Mouse (Mus musculus) CD4-positive, CD25-positive, alpha-beta regulatory T cell (primary cell): ENCODE data around the gene Ube4b. TPM values are rescaled to one million over a fixed set of nuclear protein-coding genes. Genes with fewer than 3 reads are reported as not detected.

Experiments used
- polyA plus RNA-seq: library from polyadenylated mRNA; unstranded; fragments of 100-300 nt; shearing (Covaris generic); gene quantifications from one replicate; pipeline ENCODE4 v1.2.1, GENCODE M21; 2017

Gene Ube4b
- 48.2 TPM for polyA plus RNA-seq

DNA sequence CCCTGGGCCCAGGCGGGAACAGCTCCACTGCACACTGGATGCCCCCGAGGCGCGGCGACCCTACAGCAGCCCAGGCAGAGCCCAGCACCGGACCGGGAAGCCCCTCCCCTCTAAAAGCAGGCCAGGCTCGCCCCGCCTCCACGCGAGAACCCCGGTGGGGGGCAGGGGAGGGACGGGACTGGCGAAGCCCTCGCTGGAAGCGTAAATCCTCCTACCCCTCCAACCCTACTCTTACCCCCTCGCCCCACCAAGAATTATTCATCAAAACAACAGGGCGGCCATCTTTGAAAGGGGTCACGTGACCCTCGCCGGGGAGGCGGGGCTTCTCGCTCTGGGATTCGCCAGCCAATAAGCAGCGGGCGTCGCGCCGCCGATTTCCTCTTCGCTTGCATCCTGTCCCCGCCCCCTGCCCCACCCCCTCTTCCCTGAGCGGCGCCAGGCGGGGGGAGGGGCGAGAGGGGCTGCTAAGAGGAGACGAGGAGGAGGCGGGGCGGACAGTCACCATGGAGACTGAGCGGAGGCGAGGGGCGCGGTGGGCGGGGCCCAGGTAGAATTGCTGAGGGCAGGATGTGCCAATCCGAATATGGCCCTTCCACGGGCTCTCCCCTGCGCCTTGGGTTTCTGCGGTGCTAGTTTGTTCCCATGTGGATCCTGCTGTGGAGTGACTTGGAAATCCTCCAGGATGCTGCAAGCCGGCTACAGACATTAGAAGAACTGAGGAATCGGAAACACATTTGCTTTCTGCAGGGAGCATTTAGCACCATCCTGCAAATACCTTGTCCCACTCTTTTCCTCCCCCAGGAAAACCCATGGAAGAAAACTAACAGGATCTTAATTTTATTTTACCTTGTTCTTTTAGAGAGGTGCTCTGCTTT is at the start of gene Ube4b:
Gene Ube4b, minus strand, starts transcription at position 425 of the 875 bp plus-strand sequence.

GRCm38 (mm10) chr4:149454879-149455278 is 28.3 kb upstream of the Ube4b start, which contains the start of gene Rbp7:
Gene Rbp7 (minus strand): TSS chr4:149454978.

GRCm38 (mm10) chr4:149307596-149308490 is 118.7 kb downstream of the Ube4b start, which contains the start of gene Kif1b:
Gene Kif1b (minus strand): TSS chr4:149307693.

Other genes starting within 250 kb of the Ube4b start
- 34.9 TPM for gene Kif1b, start 119.1 kb downstream of the Ube4b start, polyA plus RNA-seq
- not detected for gene Rbp7, start 28.2 kb upstream of the Ube4b start, polyA plus RNA-seq
- gene Tmem274, start 50.6 kb upstream of the Ube4b start, polyA plus RNA-seq: not detected
- gene Nmnat1, start 58.5 kb upstream of the Ube4b start, polyA plus RNA-seq: 10.0 TPM
- gene Lzic, start 58.5 kb upstream of the Ube4b start, polyA plus RNA-seq: 39.0 TPM
- gene Ctnnbip1, start 91.5 kb upstream of the Ube4b start, polyA plus RNA-seq: 2.9 TPM
- gene Clstn1, start 159.7 kb upstream of the Ube4b start, polyA plus RNA-seq: 22.6 TPM